Mouse (Mus musculus): ENCODE data around the gene Pop5. TPM values are rescaled to one million over a fixed set of nuclear protein-coding genes. Genes with fewer than 3 reads are reported as not detected.
A peak's percentile ranks its signal among the peaks of the same experiment; 100 is the strongest.

Pop5 gene
- polyA plus RNA-seq (2014; fragmentation: Nextera tagmentation; extraction: Ambion mirVana) = 171 and 181 TPM in 2 replicates

- peak; percentile 70 for ATAC-seq (replicated peaks; ENCODE audit: low FRiP score)
- 2% methylated on average over 21 of the region's 21 CpGs for WGBS
- H3K9ac ChIP-seq (ENCODE audit: low read depth, low read length) = peak within 1 kb of the TSS; percentile 55
Measured at GRCm38 (mm10) chr5:115235786-115236263, at the start of gene Pop5. Pop5 (plus strand) TSS chr5:115235836.

GRCm38 (mm10) chr5:115186371-115187073, 49.1 kb upstream of the Pop5 start:
- no peaks in the 10 kb centered on the region for H3K9me3 ChIP-seq (ENCODE audit: control insufficient read depth, low read length)
- H3K9ac ChIP-seq (ENCODE audit: low read depth, low read length) = no peak overlapping the region
- H3K36me3 ChIP-seq (ENCODE audit: control insufficient read depth, insufficient read depth, low read length) = no peaks in the 10 kb centered on the region
- no peak for DNase-seq (ENCODE audit: low spot score)
- no peak for ATAC-seq (replicated peaks; ENCODE audit: low FRiP score)
- WGBS = 42% methylated on average over 17 of the region's 17 CpGs
- no peak overlapping the region for H3K4me3 ChIP-seq (ENCODE audit: low read depth, low read length)
- H3K4me1 ChIP-seq (replicated peaks; ENCODE audit: control insufficient read depth, insufficient read depth, low read length) = peaks cover 21% of the 10 kb centered on the region
- peak overlapping the region; percentile 62 for H3K4me2 ChIP-seq
- peaks cover 37% of the 10 kb centered on the region for H3K27me3 ChIP-seq (replicated peaks; ENCODE audit: control insufficient read depth, insufficient read depth, low read length)
- no peak overlapping the region for H3K27ac ChIP-seq (ENCODE audit: low read depth, low read length)

More at GRCm38 (mm10) chr5:115235786-115236263, at the start of gene Pop5:
- Histone ChIP-seq H3K4me1 (replicated peaks; ENCODE audit: control insufficient read depth, insufficient read depth, low read length) (peaks cover 7% of the 10 kb centered on the region), H3K27ac (ENCODE audit: low read depth, low read length) (no peak within 1 kb of the TSS), H3K4me2 (peak within 1 kb of the TSS; percentile 72), H3K4me3 (ENCODE audit: low read depth, low read length) (peak within 1 kb of the TSS; percentile 49), H3K27me3 (replicated peaks; ENCODE audit: control insufficient read depth, insufficient read depth, low read length) (peaks cover 14% of the 10 kb centered on the region), H3K36me3 (ENCODE audit: control insufficient read depth, insufficient read depth, low read length) (peaks cover 8% of the 10 kb centered on the region), H3K9me3 (ENCODE audit: control insufficient read depth, low read length) (no peaks in the 10 kb centered on the region)
- peak; percentile 89 for DNase-seq (ENCODE audit: low spot score)

- no peaks in the 10 kb centered on the region for H3K9me3 ChIP-seq (ENCODE audit: control insufficient read depth, low read length)
- ATAC-seq (replicated peaks; ENCODE audit: low FRiP score) (peak; percentile 81), DNase-seq (ENCODE audit: low spot score) (peak; percentile 88)
- H3K9ac ChIP-seq (ENCODE audit: low read depth, low read length) = no peak overlapping the region
- H3K27ac ChIP-seq (ENCODE audit: low read depth, low read length) = peak overlapping the region; percentile 30; the same call in 1 of the 2 replicates
- no peaks in the 10 kb centered on the region for H3K36me3 ChIP-seq (ENCODE audit: control insufficient read depth, insufficient read depth, low read length)
- H3K4me2 ChIP-seq = peak overlapping the region; percentile 62
- peaks cover 21% of the 10 kb centered on the region for H3K4me1 ChIP-seq (replicated peaks; ENCODE audit: control insufficient read depth, insufficient read depth, low read length)
- 11% methylated on average over 26 of the region's 26 CpGs for WGBS
- peak overlapping the region; percentile 31 for H3K4me3 ChIP-seq (ENCODE audit: low read depth, low read length)
- H3K27me3 ChIP-seq (replicated peaks; ENCODE audit: control insufficient read depth, insufficient read depth, low read length) = peaks cover 46% of the 10 kb centered on the region
Measured at GRCm38 (mm10) chr5:115187188-115188131, 48.2 kb upstream of the Pop5 start.

- no peak overlapping the region for H3K9ac ChIP-seq (ENCODE audit: low read depth, low read length)
- peaks cover 19% of the 10 kb centered on the region for H3K4me1 ChIP-seq (replicated peaks; ENCODE audit: control insufficient read depth, insufficient read depth, low read length)
- H3K4me3 ChIP-seq (ENCODE audit: low read depth, low read length) = no peak overlapping the region
- H3K27ac ChIP-seq (ENCODE audit: low read depth, low read length) = no peak overlapping the region
- H3K4me2 ChIP-seq = no peak overlapping the region
- no peaks in the 10 kb centered on the region for H3K9me3 ChIP-seq (ENCODE audit: control insufficient read depth, low read length)
- H3K27me3 ChIP-seq (replicated peaks; ENCODE audit: control insufficient read depth, insufficient read depth, low read length) = peaks cover 60% of the 10 kb centered on the region
- 46% methylated on average over 5 of the region's 5 CpGs for WGBS
- no peak for DNase-seq (ENCODE audit: low spot score)
- H3K36me3 ChIP-seq (ENCODE audit: control insufficient read depth, insufficient read depth, low read length) = no peaks in the 10 kb centered on the region
- no peak for ATAC-seq (replicated peaks; ENCODE audit: low FRiP score)
Measured at GRCm38 (mm10) chr5:115188824-115189223, 46.8 kb upstream of the Pop5 start.

- DNase-seq (ENCODE audit: low spot score) = no peak
- no peak for ATAC-seq (replicated peaks; ENCODE audit: low FRiP score)
Measured at GRCm38 (mm10) chr5:115190081-115190480, 45.6 kb upstream of the Pop5 start.

GRCm38 (mm10) chr5:115191880-115192827, 43.5 kb upstream of the Pop5 start:
- 12% methylated on average over 29 of the region's 29 CpGs for WGBS
- ATAC-seq (replicated peaks; ENCODE audit: low FRiP score) = no peak
- H3K4me1 ChIP-seq (replicated peaks; ENCODE audit: control insufficient read depth, insufficient read depth, low read length) = peaks cover 15% of the 10 kb centered on the region
- H3K9ac ChIP-seq (ENCODE audit: low read depth, low read length) = no peak overlapping the region
- H3K27me3 ChIP-seq (replicated peaks; ENCODE audit: control insufficient read depth, insufficient read depth, low read length) = peaks cover 71% of the 10 kb centered on the region
- no peaks in the 10 kb centered on the region for H3K9me3 ChIP-seq (ENCODE audit: control insufficient read depth, low read length)
- H3K4me3 ChIP-seq (ENCODE audit: low read depth, low read length) = no peak overlapping the region; the same call in 1 of the 2 replicates
- no peak overlapping the region for H3K4me2 ChIP-seq
- DNase-seq (ENCODE audit: low spot score) = no peak
- no peaks in the 10 kb centered on the region for H3K36me3 ChIP-seq (ENCODE audit: control insufficient read depth, insufficient read depth, low read length)
- H3K27ac ChIP-seq (ENCODE audit: low read depth, low read length) = no peak overlapping the region

More at GRCm38 (mm10) chr5:115190081-115190480, 45.6 kb upstream of the Pop5 start:
- WGBS = 64% methylated on average over 12 of the region's 12 CpGs
- no peak overlapping the region for H3K4me2 ChIP-seq
- H3K4me3 ChIP-seq (ENCODE audit: low read depth, low read length) = no peak overlapping the region
- no peak overlapping the region for H3K9ac ChIP-seq (ENCODE audit: low read depth, low read length)
- peaks cover 23% of the 10 kb centered on the region for H3K4me1 ChIP-seq (replicated peaks; ENCODE audit: control insufficient read depth, insufficient read depth, low read length)
- H3K36me3 ChIP-seq (ENCODE audit: control insufficient read depth, insufficient read depth, low read length) = no peaks in the 10 kb centered on the region
- no peaks in the 10 kb centered on the region for H3K9me3 ChIP-seq (ENCODE audit: control insufficient read depth, low read length)
- H3K27ac ChIP-seq (ENCODE audit: low read depth, low read length) = no peak overlapping the region
- H3K27me3 ChIP-seq (replicated peaks; ENCODE audit: control insufficient read depth, insufficient read depth, low read length) = peaks cover 71% of the 10 kb centered on the region

GRCm38 (mm10) chr5:115192828-115193195, 42.8 kb upstream of the Pop5 start:
- peaks cover 12% of the 10 kb centered on the region for H3K4me1 ChIP-seq (replicated peaks; ENCODE audit: control insufficient read depth, insufficient read depth, low read length)
- peaks cover 71% of the 10 kb centered on the region for H3K27me3 ChIP-seq (replicated peaks; ENCODE audit: control insufficient read depth, insufficient read depth, low read length)
- H3K4me2 ChIP-seq = peak overlapping the region; percentile 98
- DNase-seq (ENCODE audit: low spot score) (no peak), ATAC-seq (replicated peaks; ENCODE audit: low FRiP score) (no peak)
- H3K36me3 ChIP-seq (ENCODE audit: control insufficient read depth, insufficient read depth, low read length) = no peaks in the 10 kb centered on the region
- WGBS = 20% methylated on average over 7 of the region's 7 CpGs
- H3K9ac ChIP-seq (ENCODE audit: low read depth, low read length) = no peak overlapping the region
- peak overlapping the region; percentile 64 for H3K4me3 ChIP-seq (ENCODE audit: low read depth, low read length)
- H3K9me3 ChIP-seq (ENCODE audit: control insufficient read depth, low read length) = no peaks in the 10 kb centered on the region
- no peak overlapping the region for H3K27ac ChIP-seq (ENCODE audit: low read depth, low read length)

- H3K4me2 ChIP-seq = peak overlapping the region; percentile 98
- WGBS = 2% methylated on average over 34 of the region's 34 CpGs
- no peak overlapping the region for H3K9ac ChIP-seq (ENCODE audit: low read depth, low read length)
- peaks cover 72% of the 10 kb centered on the region for H3K27me3 ChIP-seq (replicated peaks; ENCODE audit: control insufficient read depth, insufficient read depth, low read length)
- H3K27ac ChIP-seq (ENCODE audit: low read depth, low read length) = no peak overlapping the region
- peak; percentile 26; the same call in 1 of the 2 replicates for ATAC-seq (replicated peaks; ENCODE audit: low FRiP score)
- no peaks in the 10 kb centered on the region for H3K36me3 ChIP-seq (ENCODE audit: control insufficient read depth, insufficient read depth, low read length)
- no peaks in the 10 kb centered on the region for H3K9me3 ChIP-seq (ENCODE audit: control insufficient read depth, low read length)
- peaks cover 12% of the 10 kb centered on the region for H3K4me1 ChIP-seq (replicated peaks; ENCODE audit: control insufficient read depth, insufficient read depth, low read length)
- peak; percentile 68 for DNase-seq (ENCODE audit: low spot score)
- H3K4me3 ChIP-seq (ENCODE audit: low read depth, low read length) = peak overlapping the region; percentile 64
Measured at GRCm38 (mm10) chr5:115193226-115193625, 42.4 kb upstream of the Pop5 start.

All from liver, embryonic 11.5 days (tissue).